Mouse (Mus musculus) spleen, adult 2 months (tissue): ENCODE results near the gene Slc39a11. TPM values are rescaled to one million over a fixed set of nuclear protein-coding genes. Genes with fewer than 3 reads are reported as not detected.

ENCODE experiments used
- DNase-seq, 2 experiments: peaks; one replicate each; pipeline versions ENCODE4 v3.0.0 to v3.0.0-alpha.2; 2012 to 2021; ENCODE audit warnings: low spot score in 2 of 2, low read depth in 1 of 2
- H3K27ac ChIP-seq: fragments of 200-500 bp; 2 replicates; pipeline ENCODE4 v1.5.1; 2012; ENCODE audit warnings: low read length, inconsistent platforms; ENCODE audit not compliant: insufficient read depth
- H3K27me3 ChIP-seq: fragments of 200-500 bp; 2 replicates; pipeline ENCODE4 v1.6.1; 2012; ENCODE audit warnings: mild to moderate bottlenecking, moderate library complexity, low read length, inconsistent platforms; ENCODE audit not compliant: control insufficient read depth, insufficient read depth
- H3K36me3 ChIP-seq: fragments of 200-500 bp; 2 replicates; pipeline ENCODE4 v1.6.1; 2012; ENCODE audit warnings: mild to moderate bottlenecking, low read length, inconsistent platforms; ENCODE audit not compliant: control insufficient read depth, insufficient read depth
- H3K4me1 ChIP-seq: fragments of 200-500 bp; 2 replicates; pipeline ENCODE4 v1.6.1; 2011; ENCODE audit warnings: inconsistent platforms; ENCODE audit not compliant: control insufficient read depth, insufficient read depth, insufficient read length
- H3K4me3 ChIP-seq: fragments of 200-500 bp; 2 replicates; pipeline ENCODE4 v1.5.1; 2011; ENCODE audit warnings: mild to moderate bottlenecking, inconsistent platforms; ENCODE audit not compliant: insufficient read depth, insufficient read length; ENCODE audit errors: extremely low read depth
- CTCF ChIP-seq: fragments of 200-500 bp; IDR thresholded peaks from 2 replicates; pipeline ENCODE4 v1.5.1; 2011; ENCODE audit warnings: mild to moderate bottlenecking, inconsistent platforms; ENCODE audit not compliant: insufficient read depth, insufficient read length, insufficient replicate concordance; ENCODE audit errors: extremely low read depth
- POLR2A ChIP-seq: fragments of 200-500 bp; IDR thresholded peaks from 2 replicates; pipeline ENCODE4 v1.6.1; 2011; ENCODE audit warnings: low read depth, low read length, inconsistent platforms
- WGBS: fragments of 180-500 bp; shearing (Covaris S2); methylation state at CpG from one replicate; pipeline ENCODE4 v1.1.7; 2018; 5-methylcytosine and 5-hydroxymethylcytosine counted together
- polyA plus RNA-seq: library from polyadenylated mRNA; depleted of rRNA; stranded (reverse); fragments of >200 nt; gene quantifications from 2 replicates; pipeline ENCODE4 v1.2.3, GENCODE M21; 2012

Gene Slc39a11
- polyA plus RNA-seq, 1 experiment = 11.6 TPM

DNA sequence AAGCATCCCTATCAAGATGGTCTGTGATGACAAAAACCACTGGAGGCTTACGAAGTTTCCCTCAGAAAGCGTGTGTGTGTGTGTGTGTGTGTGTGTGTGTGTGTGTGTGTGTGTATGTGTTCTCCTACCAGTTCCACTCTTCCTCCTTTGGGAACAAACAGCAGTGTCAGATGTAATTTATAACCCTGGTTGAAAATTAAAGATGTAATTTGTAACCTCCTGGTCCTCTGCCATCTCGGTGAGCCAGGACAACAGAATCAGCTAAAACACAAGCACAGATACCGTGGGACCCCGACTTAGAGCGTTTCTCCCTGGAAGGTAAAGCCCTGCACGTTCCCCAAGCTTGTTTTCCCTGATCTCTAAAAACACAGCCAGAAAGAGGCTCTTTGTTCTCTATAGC is 131.7 kb downstream of the Slc39a11 start:
- no peak for DNase-seq
- H3K4me1 ChIP-seq = no peaks in the 10 kb centered on the region
- 88% methylated on average over 7 of the region's 7 CpGs for WGBS

DNA sequence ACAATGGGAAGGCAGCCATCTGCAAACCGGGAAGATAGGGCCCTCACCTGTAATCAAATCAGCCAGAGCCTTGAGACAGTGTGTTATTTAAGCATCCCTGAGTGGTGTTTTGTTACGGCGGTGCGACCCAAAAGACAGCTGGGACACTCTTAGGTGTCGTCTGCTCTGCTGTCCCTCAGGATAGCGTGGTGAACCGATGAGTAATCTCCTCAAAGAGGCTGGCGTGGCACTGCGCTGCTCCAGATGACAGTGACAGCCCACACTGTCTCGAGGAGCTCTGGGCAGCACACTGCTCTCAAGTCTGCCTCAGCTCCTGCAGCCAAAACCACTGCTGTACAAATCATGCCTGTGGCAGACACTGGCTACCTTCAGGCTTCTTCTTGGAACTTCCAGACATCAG is 133.7 kb downstream of the Slc39a11 start:
- 88% methylated on average over 10 of the region's 10 CpGs for WGBS
- H3K4me1 ChIP-seq = no peaks in the 10 kb centered on the region
- no peak for DNase-seq
- H3K4me3 ChIP-seq = no peak overlapping the region
- no peaks in the 10 kb centered on the region for H3K36me3 ChIP-seq
- TF ChIP-seq CTCF (no peak), POLR2A (no peak)
- no peaks in the 10 kb centered on the region for H3K27me3 ChIP-seq
- no peak overlapping the region for H3K27ac ChIP-seq

More for the DNA sequence above, 131.7 kb downstream of the Slc39a11 start:
- Histone ChIP-seq H3K4me3 (no peak overlapping the region), H3K27me3 (no peaks in the 10 kb centered on the region), H3K27ac (no peak overlapping the region), H3K36me3 (no peaks in the 10 kb centered on the region)
- TF ChIP-seq POLR2A (no peak), CTCF (no peak)

DNA sequence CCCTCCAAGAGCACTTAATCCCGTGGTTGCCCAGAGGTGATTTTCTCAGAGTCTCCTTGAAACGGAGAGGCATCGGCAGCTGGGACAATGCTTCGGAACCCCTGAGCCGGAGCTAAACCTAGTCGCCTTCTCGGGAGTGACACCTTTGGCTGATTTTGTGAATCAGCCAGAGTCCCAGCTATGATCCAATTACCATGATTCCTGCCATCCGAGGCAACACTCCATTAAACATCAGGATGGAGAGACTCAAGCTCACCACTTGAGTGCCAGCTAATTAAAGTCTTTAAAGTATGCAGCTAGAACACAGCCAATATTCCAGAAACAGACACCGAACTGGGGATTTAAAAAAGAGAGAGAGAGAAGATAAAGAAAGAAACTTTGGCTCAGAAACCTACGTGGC is 136.9 kb downstream of the Slc39a11 start:
- no peaks in the 10 kb centered on the region for H3K27me3 ChIP-seq
- no peaks in the 10 kb centered on the region for H3K36me3 ChIP-seq
- no peak overlapping the region for H3K27ac ChIP-seq
- peaks cover 6% of the 10 kb centered on the region; the same call in 1 of the 2 replicates for H3K4me1 ChIP-seq
- DNase-seq = no peak
- TF ChIP-seq POLR2A (no peak), CTCF (no peak)
- no peak overlapping the region for H3K4me3 ChIP-seq
- WGBS = 92% methylated on average over 10 of the region's 10 CpGs

DNA sequence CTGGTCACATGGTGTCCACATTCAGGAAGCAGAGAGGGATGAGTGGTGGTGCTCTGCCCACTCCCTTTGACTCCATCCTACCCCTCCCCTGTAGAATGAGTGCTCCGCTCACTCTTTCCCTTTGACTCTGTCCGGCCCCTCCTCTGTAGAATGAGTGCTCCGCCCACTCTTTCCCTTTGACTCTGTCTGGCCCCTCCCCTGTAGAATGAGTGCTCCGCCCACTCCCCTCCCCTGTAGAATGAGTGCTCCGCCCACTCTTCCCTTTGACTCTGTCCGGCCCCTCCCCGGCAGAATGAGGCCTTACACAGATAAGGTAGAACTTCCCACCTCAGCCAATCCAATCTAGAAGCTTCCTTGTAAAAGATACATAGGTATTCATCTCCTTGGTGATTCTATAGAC is 137.7 kb downstream of the Slc39a11 start:
- Histone ChIP-seq H3K4me1 (peaks cover 8% of the 10 kb centered on the region; the same call in 1 of the 2 replicates), H3K27ac (no peak overlapping the region), H3K27me3 (no peaks in the 10 kb centered on the region), H3K4me3 (no peak overlapping the region), H3K36me3 (no peaks in the 10 kb centered on the region)
- WGBS = 90% methylated on average over 7 of the region's 7 CpGs
- DNase-seq = no peak
- no peak for TF ChIP-seq CTCF
- no peak for TF ChIP-seq POLR2A

DNA sequence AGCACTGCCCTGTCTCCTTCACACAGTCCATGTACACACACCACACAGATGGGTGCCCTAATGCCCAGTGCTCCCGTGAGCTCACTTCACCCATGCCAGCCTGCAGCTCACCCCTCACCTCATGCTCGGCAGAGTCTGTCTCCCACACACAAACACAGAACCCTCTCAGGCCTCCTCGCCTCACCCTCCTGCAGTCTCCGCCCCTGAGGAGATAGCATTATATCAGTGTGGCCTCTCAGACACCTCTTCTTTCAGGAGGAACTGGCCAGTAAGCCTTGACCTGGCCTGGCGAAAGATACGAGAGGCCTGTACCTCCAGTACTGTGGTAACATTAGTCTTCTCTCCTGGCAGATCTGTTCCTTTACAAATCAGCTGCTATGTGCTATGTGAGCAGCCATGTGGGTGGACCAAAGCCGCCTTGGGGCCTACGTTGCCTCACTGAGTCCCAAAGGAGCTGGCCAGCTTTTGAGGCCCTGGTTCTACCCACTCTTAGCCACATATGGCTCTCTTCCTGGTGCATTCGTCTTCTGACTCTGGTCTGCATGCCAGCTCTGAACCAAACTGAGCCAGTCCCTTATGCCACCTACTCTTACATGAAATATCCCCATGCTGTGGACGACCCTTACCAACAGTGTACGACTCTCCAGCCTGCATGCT is 138.8 kb downstream of the Slc39a11 start:
- TF ChIP-seq POLR2A (no peak), CTCF (no peak)
- no peak overlapping the region for H3K27ac ChIP-seq
- no peak for DNase-seq
- 89% methylated on average over 11 of the region's 11 CpGs for WGBS
- peaks cover 8% of the 10 kb centered on the region; the same call in 1 of the 2 replicates for H3K4me1 ChIP-seq
- H3K4me3 ChIP-seq = no peak overlapping the region
- H3K36me3 ChIP-seq = no peaks in the 10 kb centered on the region
- H3K27me3 ChIP-seq = no peaks in the 10 kb centered on the region

DNA sequence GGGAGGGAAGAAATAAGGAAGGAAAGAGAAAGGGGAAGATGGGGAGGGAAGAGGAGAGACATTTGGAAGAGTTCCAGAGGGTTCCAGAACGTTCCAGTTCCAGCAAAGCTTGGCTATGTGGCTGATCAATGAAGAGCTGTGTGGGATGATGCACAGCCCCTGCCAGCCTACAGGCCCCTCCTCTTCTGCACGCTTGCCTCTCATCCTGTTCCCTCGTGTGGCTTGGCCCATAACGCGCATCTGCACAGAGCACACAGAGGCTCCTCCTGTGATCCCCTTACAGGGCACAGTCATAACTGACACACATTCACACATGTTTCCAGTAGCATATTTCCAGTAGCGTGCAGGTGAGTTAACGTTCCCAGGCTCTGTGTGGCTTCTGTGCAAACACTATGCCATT is 139.6 kb downstream of the Slc39a11 start:
- H3K27me3 ChIP-seq = no peaks in the 10 kb centered on the region
- WGBS = 45% methylated on average over 7 of the region's 7 CpGs
- no peak overlapping the region for H3K4me3 ChIP-seq
- H3K27ac ChIP-seq = no peak overlapping the region
- H3K4me1 ChIP-seq = peaks cover 8% of the 10 kb centered on the region; the same call in 1 of the 2 replicates
- no peaks in the 10 kb centered on the region for H3K36me3 ChIP-seq
- TF ChIP-seq POLR2A (no peak), CTCF (no peak)
- no peak for DNase-seq

DNA sequence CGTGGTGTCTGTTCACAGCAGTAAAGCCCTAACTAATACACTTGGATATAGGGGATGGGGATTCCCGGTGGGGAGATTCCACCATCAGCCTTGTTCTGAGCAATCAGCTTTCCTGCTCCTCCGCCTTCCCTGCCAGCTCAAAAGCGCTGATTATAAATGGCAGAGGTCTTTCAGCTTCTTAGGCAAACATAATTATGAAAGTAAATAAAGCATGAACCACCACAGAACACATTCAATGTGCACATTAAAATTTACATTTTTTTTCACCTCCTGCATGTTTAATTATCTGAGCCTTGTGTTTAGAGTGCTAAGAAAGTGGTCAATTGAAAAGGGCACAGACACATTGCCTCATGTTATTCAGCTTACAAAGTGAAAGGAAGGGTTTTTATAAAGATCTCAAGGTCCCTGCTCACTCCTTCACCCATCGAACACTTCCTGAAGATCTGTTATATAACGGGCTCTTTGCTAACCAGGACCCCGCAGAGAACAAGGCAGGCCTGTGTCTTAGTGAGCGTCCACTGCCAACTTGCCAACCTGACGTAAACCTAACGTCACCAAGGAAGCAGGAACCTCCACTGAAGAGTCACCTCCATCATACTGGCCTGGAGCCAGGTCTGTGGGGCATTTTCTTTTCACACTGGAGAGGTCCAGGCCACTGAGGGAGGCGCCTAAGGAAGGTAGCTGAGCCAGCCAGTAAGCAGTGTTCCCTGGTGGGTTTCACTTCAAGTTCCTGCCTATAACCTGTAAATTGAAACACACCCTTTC is 142.0 kb downstream of the Slc39a11 start:
- no peak overlapping the region for H3K4me3 ChIP-seq
- H3K36me3 ChIP-seq = no peaks in the 10 kb centered on the region
- peaks cover 8% of the 10 kb centered on the region; the same call in 1 of the 2 replicates for H3K4me1 ChIP-seq
- H3K27ac ChIP-seq = peak overlapping the region; percentile 41; the same call in 1 of the 2 replicates
- H3K27me3 ChIP-seq = no peaks in the 10 kb centered on the region
- DNase-seq = no peak
- TF ChIP-seq POLR2A (no peak), CTCF (no peak)
- 55% methylated on average over 11 of the region's 11 CpGs for WGBS
